Mouse (Mus musculus): ENCODE measurements around the gene Bnc2.

The Bnc2 gene

DNA sequence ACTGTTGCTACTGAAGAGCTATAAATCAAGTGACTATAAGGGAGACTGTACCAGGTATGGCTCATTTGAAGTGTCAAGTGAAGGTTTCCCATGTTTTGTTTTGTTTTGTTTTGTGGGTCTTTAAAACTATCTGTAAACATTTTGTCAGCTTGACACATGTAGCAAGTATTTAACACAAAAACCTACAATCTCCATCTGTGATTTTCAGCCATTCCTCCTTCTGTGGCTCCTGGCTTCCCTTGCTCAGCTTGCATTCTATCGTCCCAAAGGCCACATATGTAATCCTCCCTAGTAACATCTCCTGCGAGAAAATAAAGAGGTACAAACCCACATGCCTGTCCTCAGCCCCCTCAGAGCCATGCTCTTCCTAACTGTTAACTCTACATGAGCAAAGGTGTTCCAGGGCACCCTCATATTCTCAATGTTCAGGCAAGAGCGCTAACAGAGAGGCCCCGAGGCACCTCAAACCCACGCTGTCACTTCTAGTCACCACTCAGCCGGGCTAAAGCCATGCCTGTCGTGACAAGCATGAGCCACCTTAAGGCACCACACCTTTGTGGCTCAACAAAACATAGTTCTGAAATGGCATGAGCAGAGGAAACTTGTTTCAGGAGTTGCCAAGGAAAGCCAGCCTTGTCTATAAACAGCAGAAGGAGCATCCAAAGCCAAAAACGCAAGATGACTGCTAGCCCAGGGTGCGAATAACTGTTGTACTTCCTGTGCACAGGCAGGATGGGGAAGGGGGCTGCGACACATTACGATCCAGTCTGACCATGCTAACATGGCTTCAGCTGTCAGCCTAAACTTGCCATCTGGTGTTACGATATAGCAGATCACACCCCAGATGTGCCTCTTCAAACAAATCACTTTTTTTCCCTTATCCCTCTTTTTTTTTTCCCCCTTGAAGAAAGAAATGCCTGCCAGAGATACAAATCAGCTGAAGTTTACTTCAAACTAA lies 42.0 kb downstream of the Bnc2 start:
- DNase-seq, result no peak

- DNase-seq, result no peak
Measured at GRCm38 (mm10) chr4:84627616-84628015, 47.5 kb downstream of the Bnc2 start.

DNA sequence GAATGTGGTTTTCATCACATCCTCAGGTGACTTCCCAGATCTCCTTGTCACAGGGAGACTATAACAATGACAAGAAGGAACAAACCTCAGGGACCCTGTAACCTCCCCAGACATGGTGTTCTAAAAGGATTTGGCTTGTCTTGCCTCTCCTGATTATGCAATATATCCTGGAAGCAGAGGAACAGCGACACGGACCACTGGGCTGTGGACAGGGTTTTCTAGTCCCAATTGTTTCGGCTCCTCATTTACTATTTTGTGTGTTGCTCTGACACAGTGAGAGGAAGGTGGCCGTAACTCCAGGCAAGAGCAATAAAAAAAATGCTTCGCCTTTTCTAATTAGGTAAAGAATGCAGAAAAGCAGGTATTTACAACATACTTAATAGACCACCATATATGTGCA lies 51.8 kb downstream of the Bnc2 start:
- no peak for DNase-seq

GRCm38 (mm10) chr4:84621785-84622184 lies 53.3 kb downstream of the Bnc2 start:
- DNase-seq, result no peak

DNA sequence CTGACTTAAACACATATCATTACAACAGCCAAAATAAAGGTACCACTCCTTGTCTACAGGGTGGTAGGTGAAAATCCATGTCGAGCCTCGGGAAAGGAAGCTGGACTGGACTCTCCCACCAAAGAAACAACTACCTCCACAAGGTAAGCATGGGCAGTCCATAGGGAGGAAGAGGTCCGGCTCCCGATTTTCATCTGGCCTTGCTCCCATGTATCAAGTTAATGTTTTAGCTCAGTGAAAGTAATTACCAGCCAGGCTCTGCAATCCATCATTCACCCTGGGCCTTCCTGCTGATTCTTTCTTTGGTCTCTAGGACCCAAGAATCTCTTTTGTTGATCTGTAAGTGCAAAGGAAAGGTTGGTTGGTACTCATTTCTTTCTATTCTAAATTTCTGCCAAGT lies 65.2 kb downstream of the Bnc2 start:
- DNase-seq, result no peak

DNA sequence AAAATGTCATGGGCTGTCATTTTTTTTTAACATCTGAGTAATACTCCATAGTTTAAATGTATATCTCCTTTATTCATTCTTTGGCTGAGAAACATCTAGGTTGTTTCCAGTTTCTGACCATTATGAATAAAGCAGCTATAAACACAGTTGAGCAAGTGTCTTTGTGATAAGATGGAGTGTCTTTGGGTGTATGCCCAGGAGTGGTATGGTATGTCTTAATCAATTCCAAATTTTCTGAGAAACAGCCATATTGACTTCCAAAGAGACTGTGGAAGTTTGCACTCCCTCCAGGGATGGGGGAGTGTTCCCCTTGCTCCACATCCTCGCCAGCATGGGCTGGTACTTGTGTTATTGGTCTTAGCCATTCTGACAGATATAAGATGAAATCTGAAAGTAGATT lies 70.6 kb downstream of the Bnc2 start:
- no peak for DNase-seq

- DNase-seq, result no peak
Measured at GRCm38 (mm10) chr4:84580260-84580952, 94.7 kb downstream of the Bnc2 start.

DNA sequence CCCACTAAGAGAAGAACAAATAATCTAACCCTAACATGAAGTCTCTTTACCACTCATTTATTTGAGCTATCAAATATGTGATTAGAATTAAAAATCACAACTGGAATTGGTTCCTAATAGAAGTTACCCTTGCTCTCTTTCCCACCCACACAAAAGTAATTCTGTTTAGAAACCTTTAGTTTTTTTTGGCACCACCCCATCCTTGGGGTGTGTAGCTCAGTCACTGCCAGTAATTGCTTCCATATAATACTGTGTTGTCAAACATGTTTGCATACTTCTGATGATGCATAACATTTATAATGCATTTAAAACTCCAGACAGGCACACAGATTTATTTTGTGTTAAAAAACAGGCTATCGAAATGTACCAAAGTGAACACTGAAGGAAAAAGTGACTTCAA lies 96.8 kb downstream of the Bnc2 start:
- no peak for DNase-seq

DNA sequence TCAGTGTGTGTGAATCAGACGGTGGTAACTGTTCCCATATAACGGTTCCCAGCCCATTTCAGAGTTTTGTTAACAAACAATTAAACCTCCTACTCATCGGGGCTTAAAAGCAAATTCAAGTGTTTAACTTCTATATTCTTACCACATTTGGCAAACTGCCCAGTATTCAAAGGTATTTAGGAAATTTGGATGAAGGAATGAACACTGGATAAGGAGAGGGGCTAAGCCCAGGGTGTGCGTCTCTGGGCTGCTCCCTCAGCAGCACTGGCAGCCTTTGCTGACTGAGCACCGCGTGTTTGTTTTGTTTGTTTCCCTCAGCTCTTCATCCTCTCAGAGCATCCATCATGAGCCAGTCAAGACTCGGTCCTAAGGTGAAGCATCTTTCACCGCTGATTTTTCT lies 109.0 kb downstream of the Bnc2 start:
- DNase-seq, result no peak

- DNase-seq, result peak; percentile 56
Measured at GRCm38 (mm10) chr4:84545204-84545871, 129.7 kb downstream of the Bnc2 start.

- DNase-seq, result no peak
Measured at GRCm38 (mm10) chr4:84544646-84545045, 130.4 kb downstream of the Bnc2 start.

- no peak for DNase-seq
Measured at GRCm38 (mm10) chr4:84540531-84540930, 134.5 kb downstream of the Bnc2 start.

- no peak for DNase-seq
Measured at GRCm38 (mm10) chr4:84539396-84539795, 135.7 kb downstream of the Bnc2 start.

DNA sequence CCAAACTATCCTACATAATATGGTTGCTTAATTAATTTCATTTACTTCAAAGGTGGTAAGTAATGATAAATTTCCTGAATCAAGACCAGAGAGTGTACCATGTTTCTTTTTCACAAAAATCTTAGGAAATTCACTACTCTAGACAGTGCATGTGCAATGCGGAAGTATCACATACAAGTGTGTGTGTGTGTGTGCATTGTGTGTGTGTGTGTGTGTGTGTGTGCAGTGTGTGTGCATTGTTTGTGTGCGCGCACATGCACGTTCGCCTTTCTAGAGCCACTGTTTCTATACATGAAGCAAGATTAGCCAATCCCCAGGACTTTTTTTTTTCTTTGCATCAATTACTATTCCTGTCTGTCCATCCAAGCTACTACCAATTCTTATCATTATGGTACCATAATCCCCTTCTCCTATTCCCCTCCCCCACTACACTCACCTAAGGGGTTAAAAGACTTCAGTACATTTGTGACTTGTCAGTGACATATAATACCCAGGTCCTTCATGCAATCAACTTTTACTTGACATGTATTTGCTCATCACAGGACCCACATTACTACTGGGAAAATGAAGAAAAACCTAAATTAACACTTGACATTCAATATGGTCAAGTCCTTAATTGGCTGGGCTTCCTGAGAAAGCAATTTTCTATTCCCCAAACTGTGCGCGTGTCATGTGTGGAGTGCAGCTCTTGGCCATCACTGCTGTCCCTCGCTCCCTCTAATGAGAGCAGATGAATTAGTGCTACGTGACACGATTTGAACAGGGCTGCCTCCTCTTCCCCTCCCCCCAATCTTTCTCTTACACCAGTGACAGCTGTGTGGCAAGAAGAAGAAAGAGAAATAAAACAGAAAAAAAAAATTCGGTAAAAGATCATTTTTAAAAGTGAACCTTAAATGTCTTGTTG lies 145.9 kb downstream of the Bnc2 start:
- DNase-seq, result no peak

- no peak for DNase-seq
Measured at GRCm38 (mm10) chr4:84528358-84528757, 146.7 kb downstream of the Bnc2 start.

- no peak for DNase-seq
Measured at GRCm38 (mm10) chr4:84527066-84527933, 147.8 kb downstream of the Bnc2 start.

GRCm38 (mm10) chr4:84523651-84524221 lies 151.3 kb downstream of the Bnc2 start:
- no peak for DNase-seq

- peak; percentile 23 for DNase-seq
Measured at GRCm38 (mm10) chr4:84523211-84523610, 151.9 kb downstream of the Bnc2 start.

DNA sequence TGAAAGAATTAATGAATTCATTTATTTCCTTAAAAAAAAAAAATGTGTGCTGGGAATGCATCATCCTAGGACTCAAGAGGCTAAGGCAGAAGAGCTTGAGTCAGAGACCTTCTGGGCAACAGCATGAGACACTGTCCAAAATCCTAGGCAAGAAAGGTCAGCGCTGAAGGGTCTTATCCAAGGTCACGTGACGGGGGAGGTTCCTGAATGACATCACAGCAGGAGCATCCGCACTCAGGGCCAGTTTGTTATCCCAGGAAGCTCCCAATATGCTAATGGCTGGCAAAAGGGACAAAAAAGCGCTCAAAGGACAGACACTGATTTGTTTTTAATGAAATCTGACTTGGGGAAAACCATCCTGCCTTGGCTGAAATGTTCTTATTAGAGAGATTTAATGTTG lies 153.5 kb downstream of the Bnc2 start:
- no peak for DNase-seq

DNA sequence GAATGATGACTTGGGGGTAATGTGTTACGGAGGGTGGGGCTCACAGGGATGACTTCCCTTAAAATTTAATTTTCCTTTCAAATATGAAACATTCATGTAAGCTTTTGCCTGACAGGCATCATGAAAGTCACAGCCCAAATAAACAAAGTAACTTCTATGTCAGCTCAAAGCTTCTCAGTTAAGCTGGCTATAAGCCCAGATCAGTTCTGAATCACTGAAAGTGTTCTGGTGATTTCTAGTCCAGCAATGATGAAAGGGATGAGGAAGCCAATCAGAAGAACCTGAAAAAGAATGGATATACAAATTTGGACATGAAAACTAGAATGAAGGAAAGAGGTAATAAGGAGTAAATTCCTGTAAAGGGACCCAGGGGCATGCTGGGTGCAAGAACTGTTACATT lies 164.6 kb downstream of the Bnc2 start:
- no peak for DNase-seq

GRCm38 (mm10) chr4:84507551-84507950 lies 167.5 kb downstream of the Bnc2 start:
- DNase-seq, result no peak

All from liver (tissue).